Mouse (Mus musculus) myocyte (in vitro differentiated cells): ENCODE data around the gene Gm21885. TPM values are rescaled to one million over a fixed set of nuclear protein-coding genes. Genes with fewer than 3 reads are reported as not detected.

ENCODE experiments used
- H3K27me3 ChIP-seq: one replicate; pipeline ENCODE4 v1.6.1; 2011; ENCODE audit not compliant: control insufficient read depth, insufficient read depth, insufficient read length
- H3K36me3 ChIP-seq: one replicate; pipeline ENCODE4 v1.6.1; 2011; ENCODE audit not compliant: control insufficient read depth, insufficient read depth
- H3K4me2 ChIP-seq: one replicate; pipeline ENCODE4 v1.6.1; 2011; ENCODE audit warnings: low read depth, control low read depth
- H3K4me3 ChIP-seq: one replicate; pipeline ENCODE4 v1.5.1; 2011; ENCODE audit warnings: mild to moderate bottlenecking, control low read depth, moderate library complexity
- H3K79me2 ChIP-seq: one replicate; pipeline ENCODE4 v1.6.1; 2011; ENCODE audit not compliant: control insufficient read depth, insufficient read depth
- H3ac ChIP-seq: one replicate; pipeline ENCODE4 v1.6.1; 2011; ENCODE audit not compliant: control insufficient read depth, insufficient read length
- CEBPB ChIP-seq: IDR thresholded peaks from 2 replicates; pipeline ENCODE4 v1.6.1; 2011; ENCODE audit warnings: mild to moderate bottlenecking, moderate library complexity; ENCODE audit not compliant: poor library complexity, insufficient read depth, severe bottlenecking
- E2F4 ChIP-seq: IDR thresholded peaks from one replicate; pipeline ENCODE4 v1.6.1; 2011; ENCODE audit warnings: mild to moderate bottlenecking, control low read depth, moderate library complexity; ENCODE audit not compliant: insufficient read depth
- MAX ChIP-seq: IDR thresholded peaks from one replicate; pipeline ENCODE4 v1.6.1; 2011; ENCODE audit warnings: low read depth, mild to moderate bottlenecking, control low read depth
- MYOD1 ChIP-seq, 3 experiments: IDR thresholded peaks; one replicate each; pipeline ENCODE4 v1.6.1; 2011; ENCODE audit warnings: control low read depth in 2 of 3, low read depth in 2 of 3, mild to moderate bottlenecking in 2 of 3, moderate library complexity in 1 of 3; ENCODE audit not compliant: insufficient read length in 2 of 3, control insufficient read depth in 1 of 3
- MYOG ChIP-seq, 3 experiments: IDR thresholded peaks; one replicate each; pipeline ENCODE4 v1.6.1; 2011; ENCODE audit warnings: control low read depth in 2 of 3, low read depth in 2 of 3, mild to moderate bottlenecking in 2 of 3; ENCODE audit not compliant: insufficient read length in 2 of 3, control insufficient read depth in 1 of 3, insufficient read depth in 1 of 3
- POLR2A ChIP-seq: IDR thresholded peaks from one replicate; pipeline ENCODE4 v1.6.1; 2011; ENCODE audit warnings: low read depth, mild to moderate bottlenecking, control low read depth, moderate library complexity; ENCODE audit not compliant: insufficient read length
- POLR2AphosphoS2 ChIP-seq: IDR thresholded peaks from one replicate; pipeline ENCODE4 v1.6.1; 2011; ENCODE audit warnings: low read depth, control low read depth; ENCODE audit not compliant: insufficient read length
- REST ChIP-seq: IDR thresholded peaks from one replicate; pipeline ENCODE4 v1.6.1; 2011; ENCODE audit warnings: mild to moderate bottlenecking, control low read depth, moderate library complexity; ENCODE audit not compliant: insufficient read depth, insufficient read length
- SRF ChIP-seq: IDR thresholded peaks from one replicate; pipeline ENCODE4 v1.6.1; 2011; ENCODE audit warnings: low read depth; ENCODE audit not compliant: control insufficient read depth, insufficient read length
- TCF12 ChIP-seq: IDR thresholded peaks from one replicate; pipeline ENCODE4 v1.6.1; 2011; ENCODE audit warnings: mild to moderate bottlenecking, control low read depth; ENCODE audit not compliant: poor library complexity, insufficient read depth, severe bottlenecking
- TCF3 ChIP-seq: IDR thresholded peaks from one replicate; pipeline ENCODE4 v1.6.1; 2011; ENCODE audit warnings: low read depth, control low read depth; ENCODE audit not compliant: insufficient read length
- USF1 ChIP-seq: IDR thresholded peaks from one replicate; pipeline ENCODE4 v1.6.1; 2011; ENCODE audit warnings: low read depth, mild to moderate bottlenecking, control low read depth, moderate library complexity
- polyA plus RNA-seq: library from polyadenylated mRNA; unstranded; fragments of >200 nt; fragmentation: generic; extraction: Trizol; gene quantifications from one replicate; pipeline ENCODE4 v1.2.1, GENCODE M21; 2012; ENCODE audit warnings: missing spikeins

Gm21885 gene
- polyA plus RNA-seq, 1 experiment: not detected

DNA sequence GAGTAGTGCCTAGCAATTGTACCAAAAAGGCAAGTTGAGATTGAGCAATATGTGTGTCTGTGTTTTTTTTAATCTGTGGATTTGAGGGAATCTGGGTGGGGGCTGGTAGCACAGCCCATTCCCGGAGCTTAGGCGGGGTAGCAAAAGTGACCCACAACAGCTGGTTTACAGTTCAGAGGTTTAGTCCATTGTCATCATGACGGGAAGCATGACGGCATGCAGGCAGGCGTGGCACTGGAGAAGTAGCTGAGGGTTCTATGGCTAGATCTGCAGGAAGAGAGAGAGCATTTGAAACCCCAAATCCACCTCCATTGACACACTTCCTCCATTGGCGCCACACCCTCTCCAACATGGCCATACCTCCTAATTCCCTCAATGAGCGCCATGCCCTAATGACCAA is 11.8 kb upstream of the Gm21885 start:
- Histone ChIP-seq H3K27me3 (no peaks in the 10 kb centered on the region), H3K36me3 (no peaks in the 10 kb centered on the region), H3K4me3 (no peak overlapping the region), H3K4me2 (no peak overlapping the region), H3K79me2 (no peaks in the 10 kb centered on the region), H3ac (no peak overlapping the region)
- TF ChIP-seq CEBPB (peak; percentile 63; the same call in 1 of the 2 replicates), TCF3 (no peak), SRF (no peak), MYOD1 (IDR thresholded peaks at IDR 0.05; ENCODE audit: control insufficient read depth in 1 of 3, insufficient read length in 2 of 3, low read depth in 2 of 3) (peak in 1 of 3 experiments; percentile 38), MAX (no peak), TCF12 (peak; percentile 11), USF1 (no peak), MYOG (IDR thresholded peaks at IDR 0.05; ENCODE audit: control insufficient read depth in 1 of 3, insufficient read depth in 1 of 3, insufficient read length in 2 of 3, low read depth in 2 of 3) (peak in 1 of 3 experiments; percentile 70), REST (no peak), E2F4 (no peak), POLR2A (no peak)

DNA sequence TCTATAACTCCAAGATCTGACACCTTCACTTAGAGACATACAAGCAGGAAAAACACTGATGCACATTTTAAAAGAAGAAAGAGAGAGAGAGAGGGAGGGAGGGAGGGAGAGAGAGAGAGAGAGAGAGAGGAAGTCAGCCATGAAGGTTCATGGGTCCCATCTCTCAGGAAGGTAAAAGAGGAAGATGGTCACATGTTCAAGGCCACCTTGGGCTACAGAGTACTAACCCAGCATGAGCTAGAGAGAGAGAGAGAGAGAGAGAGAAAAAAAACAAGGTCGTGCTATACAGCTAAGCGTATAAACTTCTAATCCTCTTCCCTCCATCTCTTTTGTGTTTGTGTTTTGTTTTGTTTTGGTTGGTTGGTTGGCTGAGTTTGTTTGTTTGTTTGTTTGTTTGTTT is 10.7 kb upstream of the Gm21885 start:
- no peak for TF ChIP-seq REST
- no peak for TF ChIP-seq E2F4
- TF ChIP-seq CEBPB: no peak
- no peak for TF ChIP-seq POLR2A
- TF ChIP-seq POLR2AphosphoS2: no peak
- no peak for TF ChIP-seq MAX
- no peak for TF ChIP-seq USF1
- no peak for TF ChIP-seq MYOG (IDR thresholded peaks at IDR 0.05; ENCODE audit: control insufficient read depth in 1 of 3, insufficient read depth in 1 of 3, insufficient read length in 2 of 3, low read depth in 2 of 3)
- no peak for TF ChIP-seq TCF12
- no peak for TF ChIP-seq SRF
- TF ChIP-seq MYOD1 (IDR thresholded peaks at IDR 0.05; ENCODE audit: control insufficient read depth in 1 of 3, insufficient read length in 2 of 3, low read depth in 2 of 3): no peak
- TF ChIP-seq TCF3: no peak
- H3K36me3 ChIP-seq: no peaks in the 10 kb centered on the region
- no peak overlapping the region for H3ac ChIP-seq
- H3K79me2 ChIP-seq: no peaks in the 10 kb centered on the region
- no peaks in the 10 kb centered on the region for H3K27me3 ChIP-seq
- no peak overlapping the region for H3K4me3 ChIP-seq
- H3K4me2 ChIP-seq: no peak overlapping the region

DNA sequence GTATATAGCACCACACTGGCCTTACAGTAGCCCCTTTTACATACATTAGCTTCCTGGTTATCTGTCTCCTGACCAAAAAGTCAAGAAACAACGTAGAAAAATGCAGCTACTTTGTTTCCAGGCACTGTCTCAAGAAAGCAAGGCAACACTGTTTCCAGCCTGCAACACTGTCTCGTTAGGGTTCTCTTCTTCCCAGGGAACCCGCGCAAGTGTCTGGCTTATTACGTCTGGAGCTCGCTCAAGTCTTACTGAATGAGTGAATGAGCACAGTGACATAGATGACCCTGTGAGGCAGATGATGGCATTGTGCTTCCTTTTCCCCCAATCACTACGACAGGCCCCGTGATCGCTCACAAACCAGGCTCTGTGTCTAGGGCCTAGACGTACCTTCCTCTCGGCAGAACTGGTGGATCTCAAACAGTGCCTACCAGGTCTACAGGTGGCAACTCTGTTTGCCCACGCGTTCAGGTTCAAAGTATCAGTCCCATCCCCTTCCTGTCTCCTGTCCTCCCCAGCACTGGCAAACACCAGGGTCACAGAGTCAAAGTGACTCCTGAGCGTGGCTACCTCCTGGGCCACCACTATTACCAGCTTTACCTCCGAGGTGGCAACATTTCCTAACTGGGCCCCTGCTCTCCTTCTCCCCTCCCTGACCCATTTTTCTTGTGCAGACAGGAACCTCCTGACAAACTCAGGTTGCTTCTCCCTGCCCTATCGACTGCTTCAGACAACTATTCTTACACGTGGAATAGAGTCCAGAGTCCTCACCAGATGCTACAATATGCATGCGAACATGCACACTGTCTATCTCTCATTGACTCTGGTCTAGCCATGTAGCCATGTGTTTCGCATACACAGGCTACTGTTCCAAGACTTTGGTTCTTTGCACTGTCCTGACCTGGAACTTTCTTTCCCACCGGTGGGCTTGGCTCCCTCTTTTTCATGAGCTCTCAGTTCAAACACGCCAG is 8.4 kb upstream of the Gm21885 start:
- no peaks in the 10 kb centered on the region for H3K36me3 ChIP-seq
- H3K79me2 ChIP-seq: no peaks in the 10 kb centered on the region
- H3ac ChIP-seq: no peak overlapping the region
- no peak for TF ChIP-seq SRF
- no peak for TF ChIP-seq POLR2AphosphoS2
- TF ChIP-seq REST: no peak
- no peaks in the 10 kb centered on the region for H3K27me3 ChIP-seq
- no peak overlapping the region for H3K4me2 ChIP-seq
- no peak overlapping the region for H3K4me3 ChIP-seq

DNA sequence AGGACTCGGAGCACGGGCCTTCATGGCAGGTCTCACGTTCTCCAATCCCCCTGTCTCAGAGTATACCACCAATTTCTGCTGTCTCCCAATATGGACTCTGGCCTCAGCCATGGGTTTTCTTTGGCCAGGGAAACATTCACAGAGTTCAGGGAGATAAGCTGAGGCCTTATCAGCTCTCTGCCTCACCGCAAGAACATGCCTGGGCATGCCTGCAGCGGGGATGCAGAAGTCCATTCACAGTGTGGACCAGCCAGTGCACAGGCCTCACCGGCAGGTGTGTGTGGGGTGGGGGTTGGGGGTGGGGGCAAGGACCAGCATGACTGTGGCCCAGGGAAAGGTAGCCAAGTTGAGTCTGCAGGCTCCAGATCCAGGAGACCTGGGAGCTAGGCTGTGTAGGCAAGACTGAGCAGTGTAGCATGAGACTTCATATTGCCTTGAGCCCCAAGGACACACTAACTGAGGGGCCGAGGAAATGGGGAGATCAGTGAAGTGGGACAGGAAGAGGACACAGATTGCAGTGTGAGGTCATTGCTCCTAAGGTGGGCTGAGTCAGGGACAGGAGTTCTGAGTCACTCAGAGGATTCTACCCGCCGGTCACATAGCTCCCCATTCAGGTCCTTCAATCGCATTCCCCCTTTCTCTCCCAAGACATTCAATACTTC is 7.3 kb upstream of the Gm21885 start:
- H3K36me3 ChIP-seq: no peaks in the 10 kb centered on the region
- H3ac ChIP-seq: no peak overlapping the region
- TF ChIP-seq SRF (no peak), POLR2AphosphoS2 (no peak), CEBPB (no peak), REST (no peak), MYOG (IDR thresholded peaks at IDR 0.05; ENCODE audit: control insufficient read depth in 1 of 3, insufficient read depth in 1 of 3, insufficient read length in 2 of 3, low read depth in 2 of 3) (no peak), USF1 (no peak), MYOD1 (IDR thresholded peaks at IDR 0.05; ENCODE audit: control insufficient read depth in 1 of 3, insufficient read length in 2 of 3, low read depth in 2 of 3) (no peak), MAX (no peak), E2F4 (no peak), TCF3 (no peak), TCF12 (no peak), POLR2A (no peak)
- no peak overlapping the region for H3K4me2 ChIP-seq
- no peaks in the 10 kb centered on the region for H3K79me2 ChIP-seq
- no peak overlapping the region for H3K4me3 ChIP-seq
- H3K27me3 ChIP-seq: no peaks in the 10 kb centered on the region
